Mouse (Mus musculus) lung, embryonic 15.5 days (tissue): ENCODE measurements around the gene Armh2. TPM values are rescaled to one million over a fixed set of nuclear protein-coding genes. Genes with fewer than 3 reads are reported as not detected.
A peak's percentile ranks its signal among the peaks of the same experiment; 100 is the strongest.
"Not testable (repeated sequence)": the region's sequence is repeated elsewhere in the genome, so short reads cannot be mapped to it uniquely, and the experiment has no call there.

Experiments
- ATAC-seq: fragments of 200-750 bp; cut with Nextera tagmentation; 2 replicates; pipeline ENCODE4 v1.8.0; 2017; ENCODE audit warnings: moderate number of reproducible peaks, borderline replicate concordance; ENCODE audit not compliant: low FRiP score, low TSS enrichment; ENCODE audit errors: extremely low read depth
- H3K27ac ChIP-seq: fragments of 300-500 bp; sonication (generic); 2 replicates; pipeline ENCODE4 v1.5.1; 2015; ENCODE audit warnings: moderate library complexity, mild to moderate bottlenecking, inconsistent platforms
- H3K27me3 ChIP-seq: fragments of 300-500 bp; sonication (generic); 2 replicates; pipeline ENCODE4 v1.6.1; 2015; ENCODE audit warnings: inconsistent platforms
- H3K36me3 ChIP-seq: fragments of 300-500 bp; sonication (generic); 2 replicates; pipeline ENCODE4 v1.6.1; 2015; ENCODE audit warnings: inconsistent platforms
- H3K4me1 ChIP-seq: fragments of 300-500 bp; sonication (generic); 2 replicates; pipeline ENCODE4 v1.6.1; 2015; ENCODE audit warnings: inconsistent platforms
- H3K4me2 ChIP-seq: fragments of 300-500 bp; sonication (generic); 2 replicates; pipeline ENCODE4 v1.6.1; 2015; ENCODE audit warnings: inconsistent platforms, mild to moderate bottlenecking, moderate library complexity
- H3K4me3 ChIP-seq: fragments of 300-500 bp; sonication (generic); 2 replicates; pipeline ENCODE4 v1.5.1; 2015; ENCODE audit warnings: mild to moderate bottlenecking, inconsistent platforms
- H3K9ac ChIP-seq: fragments of 300-500 bp; sonication (generic); 2 replicates; pipeline ENCODE4 v1.6.1; 2015; ENCODE audit warnings: inconsistent platforms
- H3K9me3 ChIP-seq: fragments of 300-500 bp; sonication (generic); 2 replicates; pipeline ENCODE4 v1.6.1; 2016; ENCODE audit warnings: inconsistent platforms
- WGBS: fragments of 180-500 bp; shearing (Covaris S2); methylation state at CpG from one replicate; pipeline ENCODE4 v1.1.7; 2015; 5-methylcytosine and 5-hydroxymethylcytosine counted together
- polyA plus RNA-seq: library from polyadenylated mRNA; unstranded; fragments of >200 nt; fragmentation: Nextera tagmentation; extraction: Ambion mirVana; gene quantifications from 2 replicates; pipeline ENCODE4 v1.2.1, GENCODE M21; 2015

Gene Armh2
- polyA plus RNA-seq, 1 experiment from 2014 or later: not detected

DNA sequence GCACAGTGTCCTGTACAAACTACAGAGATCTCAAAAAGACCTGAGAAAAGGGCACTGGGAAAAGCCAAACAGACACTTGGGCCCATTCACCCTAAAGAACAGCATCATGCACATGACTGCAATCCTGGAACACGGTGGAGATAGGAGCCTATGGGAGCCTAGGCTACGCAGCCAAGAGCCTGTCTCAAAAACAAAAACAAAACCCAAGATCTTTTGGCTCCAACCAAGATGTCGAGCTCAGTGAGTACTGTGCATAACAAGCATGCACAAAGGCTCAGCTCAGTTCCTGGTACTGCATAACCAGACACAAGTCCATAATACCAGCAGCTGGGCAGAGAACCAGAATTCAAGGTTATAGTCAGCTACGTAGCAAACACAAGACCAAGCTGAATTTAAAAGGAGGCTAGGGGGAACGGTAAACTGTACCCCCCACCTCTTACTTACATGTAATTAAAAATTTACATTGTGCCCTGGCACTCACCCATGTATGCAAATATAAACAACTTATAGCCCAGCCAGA lies 19.4 kb downstream of the Armh2 start:
- Histone ChIP-seq H3K36me3 (peaks cover 28% of the 10 kb centered on the region), H3K4me3 (peak overlapping the region; percentile 87), H3K27ac (no peak overlapping the region), H3K27me3 (no peaks in the 10 kb centered on the region), H3K4me1 (peaks cover 14% of the 10 kb centered on the region; the same call in 1 of the 2 replicates), H3K9me3 (no peaks in the 10 kb centered on the region), H3K4me2 (peak overlapping the region; percentile 66), H3K9ac (peak overlapping the region; percentile 87)
- 50% methylated on average over 5 of the region's 5 CpGs for WGBS
- ATAC-seq: no peak

DNA sequence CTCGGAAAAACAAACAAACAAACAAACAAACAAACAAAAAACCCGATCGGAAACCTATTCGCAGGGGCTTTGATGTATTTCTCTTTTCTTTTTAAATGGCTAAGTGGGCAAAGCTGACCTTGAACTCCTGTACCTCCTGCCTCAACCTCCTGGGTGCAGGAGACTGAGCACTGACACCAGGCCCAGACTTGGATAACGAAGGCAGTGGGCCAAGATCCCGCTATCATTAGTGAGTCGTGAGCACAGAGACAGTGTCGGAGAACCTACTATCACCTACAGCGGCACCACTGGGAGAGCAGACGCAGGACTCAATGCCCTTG lies 20.0 kb downstream of the Armh2 start:
- H3K4me3 ChIP-seq: peak overlapping the region; percentile 87
- H3K9me3 ChIP-seq: no peaks in the 10 kb centered on the region
- peak overlapping the region; percentile 97 for H3K27ac ChIP-seq
- H3K4me1 ChIP-seq: peaks cover 14% of the 10 kb centered on the region; the same call in 1 of the 2 replicates
- H3K9ac ChIP-seq: peak overlapping the region; percentile 87
- H3K27me3 ChIP-seq: no peaks in the 10 kb centered on the region
- H3K36me3 ChIP-seq: peaks cover 22% of the 10 kb centered on the region
- ATAC-seq: no peak
- WGBS: 2% methylated on average over 10 of the region's 10 CpGs
- peak overlapping the region; percentile 66 for H3K4me2 ChIP-seq

DNA sequence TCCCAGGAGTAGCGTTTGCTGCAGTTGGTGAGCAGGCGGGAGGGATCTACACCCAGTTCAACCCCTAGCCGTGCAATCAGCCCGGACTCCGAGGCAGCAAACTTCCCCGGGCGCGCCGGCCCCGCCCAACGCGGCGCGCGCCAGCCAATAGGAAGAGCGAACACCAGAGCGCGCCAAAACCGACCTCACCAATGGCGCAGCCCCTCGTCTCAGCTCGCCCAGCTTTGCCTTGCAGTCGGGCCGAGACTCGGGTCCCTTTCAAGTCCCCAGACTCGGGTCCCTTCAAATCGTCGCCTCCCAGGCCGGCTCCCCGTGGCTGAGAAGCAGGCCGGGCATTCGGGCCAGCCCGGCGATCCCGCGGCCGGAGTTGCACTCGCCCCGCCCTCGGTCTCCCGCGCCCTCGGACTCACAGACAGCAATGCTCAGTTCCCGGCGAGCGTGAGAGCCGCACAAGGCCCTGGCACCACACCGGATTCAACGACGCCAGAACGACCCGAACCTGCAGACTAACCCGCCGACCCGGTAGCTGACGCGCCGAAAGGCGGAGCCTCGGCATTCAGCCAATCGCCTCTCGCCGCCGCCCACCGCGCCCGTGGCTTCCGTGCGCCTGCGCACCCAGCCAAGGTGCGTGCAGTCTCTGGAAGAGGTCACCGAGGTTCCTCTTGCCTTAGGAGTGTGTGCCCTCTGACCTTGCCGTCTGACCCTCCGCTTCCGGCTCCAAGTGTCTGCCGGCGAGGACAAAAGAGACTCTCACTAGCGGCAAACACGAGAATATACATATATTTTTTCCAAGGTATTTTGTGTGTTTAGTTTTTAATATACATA lies 20.6 kb downstream of the Armh2 start, which contains the start of gene Gmnn:
Gmnn (minus strand) TSS at position 521 of the 825 bp plus-strand sequence.
- Histone ChIP-seq H3K36me3 (peaks cover 16% of the 10 kb centered on the region), H3K9ac (peak within 1 kb of the TSS; percentile 87), H3K9me3 (no peaks in the 10 kb centered on the region), H3K27me3 (no peaks in the 10 kb centered on the region), H3K4me3 (peak within 1 kb of the TSS; percentile 87), H3K4me2 (peak within 1 kb of the TSS; percentile 66), H3K4me1 (peaks cover 14% of the 10 kb centered on the region; the same call in 1 of the 2 replicates), H3K27ac (peak within 1 kb of the TSS; percentile 97)
- ATAC-seq: peak; percentile 99
- under 1% methylated on average over 79 of the region's 79 CpGs for WGBS

DNA sequence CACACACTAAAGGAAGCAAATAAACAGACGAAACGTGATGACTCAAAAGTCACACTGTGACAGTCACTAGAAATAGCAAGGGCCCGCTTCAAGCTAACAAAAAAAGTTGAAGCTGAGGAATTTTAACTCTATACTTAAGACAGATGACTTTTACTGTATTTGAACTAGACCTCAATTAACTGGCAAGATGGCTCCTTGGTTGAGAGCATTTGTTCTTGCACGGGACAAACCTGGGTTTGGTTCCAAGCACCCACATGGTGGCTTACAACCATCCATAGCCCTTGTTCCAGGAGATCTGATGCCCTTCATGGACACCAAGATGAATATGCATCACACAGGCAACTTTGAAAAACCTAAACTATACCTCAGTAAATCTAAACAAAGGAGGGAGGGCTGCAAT lies 21.2 kb downstream of the Armh2 start:
- Histone ChIP-seq H3K4me3 (peak overlapping the region; percentile 87), H3K27me3 (no peaks in the 10 kb centered on the region), H3K36me3 (peaks cover 10% of the 10 kb centered on the region), H3K27ac (peak overlapping the region; percentile 97; the same call in 1 of the 2 replicates), H3K9me3 (no peaks in the 10 kb centered on the region), H3K4me2 (peak overlapping the region; percentile 66), H3K4me1 (peaks cover 14% of the 10 kb centered on the region; the same call in 1 of the 2 replicates), H3K9ac (peak overlapping the region; percentile 87)
- ATAC-seq: no peak
- WGBS: 18% methylated on average over 4 of the region's 4 CpGs

DNA sequence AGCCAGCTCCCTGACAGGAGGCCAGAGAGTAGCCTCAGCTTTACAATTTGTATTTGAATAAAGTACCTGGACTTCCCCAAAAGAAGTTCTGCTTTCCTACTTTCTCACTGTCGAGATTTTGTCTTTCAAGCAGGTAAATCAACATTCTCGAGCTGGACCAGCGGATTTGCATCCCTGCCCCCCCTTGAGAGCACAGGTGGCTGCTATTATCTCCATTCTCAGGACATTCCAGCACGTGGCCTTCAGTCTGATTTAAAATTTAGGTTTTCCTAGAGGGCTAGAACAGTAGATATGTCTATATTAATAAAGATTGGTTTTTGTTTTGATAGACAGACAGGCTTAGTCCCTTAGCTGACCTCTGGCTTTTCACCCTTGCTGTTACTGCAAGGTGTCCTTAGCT lies 26.8 kb downstream of the Armh2 start:
- WGBS: 61% methylated on average over 4 of the region's 4 CpGs
- not testable (repeated sequence) for H3K4me1 ChIP-seq, H3K9me3 ChIP-seq, ATAC-seq, H3K27ac ChIP-seq, H3K36me3 ChIP-seq, H3K4me3 ChIP-seq, H3K27me3 ChIP-seq, H3K4me2 ChIP-seq, H3K9ac ChIP-seq

DNA sequence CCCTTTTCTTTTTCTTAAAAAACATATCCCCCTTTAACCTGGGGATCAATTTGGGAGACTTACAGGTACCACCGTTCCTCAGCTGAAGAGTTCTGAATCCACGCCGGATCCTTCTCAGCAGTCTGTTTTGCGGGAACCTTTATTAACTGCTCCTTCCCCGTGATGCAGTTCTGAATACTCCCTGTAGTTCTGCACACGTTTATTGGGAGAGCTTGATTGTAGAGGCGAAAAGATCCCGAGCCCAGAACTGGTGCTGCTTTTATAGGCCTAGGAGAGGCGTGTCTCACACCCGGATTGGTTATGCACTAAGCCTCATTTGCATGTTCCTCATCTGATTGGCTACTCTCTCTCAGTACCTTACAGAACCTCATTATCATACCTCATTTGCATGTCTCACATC lies 30.4 kb downstream of the Armh2 start:
- 91% methylated on average over 10 of the region's 10 CpGs for WGBS

DNA sequence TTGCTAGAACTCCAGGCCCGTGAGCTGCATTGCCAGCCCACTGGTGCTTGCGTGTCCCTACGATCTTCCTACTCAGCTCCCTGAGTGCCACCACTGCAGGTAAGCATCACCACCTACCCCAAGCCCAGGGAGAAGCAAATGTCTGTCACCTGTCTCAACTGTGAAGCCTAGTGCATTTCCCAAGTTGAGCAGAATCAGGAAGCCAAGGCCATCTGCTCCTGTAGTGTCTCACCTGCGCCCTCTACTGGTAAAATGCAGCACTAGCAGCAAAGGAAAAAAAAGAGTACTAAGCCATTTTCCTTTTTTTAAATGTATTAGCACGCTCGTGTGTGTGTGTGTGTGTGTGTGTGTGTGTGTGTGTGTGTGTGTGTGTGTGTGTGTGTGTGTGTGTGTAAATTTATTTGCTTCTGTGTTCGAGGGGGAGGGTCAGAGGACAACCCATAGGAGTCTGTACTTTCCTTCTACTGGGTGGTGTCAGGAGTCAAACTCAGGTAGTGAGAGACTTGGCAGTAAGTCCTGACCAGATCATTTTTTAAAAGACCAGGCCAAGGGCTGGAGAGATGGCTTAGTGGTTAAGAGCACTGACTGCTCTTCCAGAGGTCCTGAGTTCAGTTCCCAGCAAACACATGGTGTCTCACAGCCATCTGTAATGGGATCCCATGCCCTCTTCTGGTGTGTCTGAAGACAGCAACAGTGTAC lies 35.3 kb downstream of the Armh2 start:
- Histone ChIP-seq H3K4me3 (no peak overlapping the region), H3K27me3 (no peaks in the 10 kb centered on the region), H3K9ac (no peak overlapping the region), H3K36me3 (no peaks in the 10 kb centered on the region), H3K4me2 (no peak overlapping the region), H3K27ac (no peak overlapping the region), H3K9me3 (no peaks in the 10 kb centered on the region), H3K4me1 (no peaks in the 10 kb centered on the region)
- WGBS: 46% methylated on average over 7 of the region's 7 CpGs
- no peak for ATAC-seq

More for the DNA sequence above, 30.4 kb downstream of the Armh2 start:
- not testable (repeated sequence) for H3K27ac ChIP-seq, H3K36me3 ChIP-seq, H3K4me2 ChIP-seq, H3K4me1 ChIP-seq, H3K9me3 ChIP-seq, H3K27me3 ChIP-seq, ATAC-seq, H3K4me3 ChIP-seq, H3K9ac ChIP-seq

DNA sequence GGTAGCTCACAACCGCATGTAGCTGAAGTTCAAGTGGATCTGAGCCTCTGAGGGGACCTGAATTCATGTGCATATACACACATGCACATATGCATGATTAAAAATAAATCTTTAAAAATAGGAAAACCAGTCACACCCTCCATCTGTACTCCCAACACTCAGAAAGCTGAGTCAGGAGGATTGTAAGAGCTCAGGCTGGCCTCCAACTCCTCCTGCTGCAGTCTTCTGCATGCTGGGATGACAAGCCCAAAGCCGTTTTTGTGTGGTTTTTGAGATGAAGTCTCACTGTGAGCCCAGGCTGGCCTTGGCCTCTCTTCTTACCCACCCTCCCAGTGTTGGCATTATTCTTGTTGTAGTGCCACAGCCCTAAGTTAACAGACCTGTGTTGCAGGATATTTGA lies 37.0 kb downstream of the Armh2 start:
- no peak overlapping the region for H3K9ac ChIP-seq
- no peak overlapping the region for H3K4me2 ChIP-seq
- H3K27ac ChIP-seq: no peak overlapping the region
- no peak overlapping the region for H3K4me3 ChIP-seq
- H3K4me1 ChIP-seq: no peaks in the 10 kb centered on the region
- H3K36me3 ChIP-seq: no peaks in the 10 kb centered on the region
- 60% methylated on average over 2 of the region's 2 CpGs for WGBS
- no peak for ATAC-seq
- H3K9me3 ChIP-seq: no peaks in the 10 kb centered on the region
- no peaks in the 10 kb centered on the region for H3K27me3 ChIP-seq

DNA sequence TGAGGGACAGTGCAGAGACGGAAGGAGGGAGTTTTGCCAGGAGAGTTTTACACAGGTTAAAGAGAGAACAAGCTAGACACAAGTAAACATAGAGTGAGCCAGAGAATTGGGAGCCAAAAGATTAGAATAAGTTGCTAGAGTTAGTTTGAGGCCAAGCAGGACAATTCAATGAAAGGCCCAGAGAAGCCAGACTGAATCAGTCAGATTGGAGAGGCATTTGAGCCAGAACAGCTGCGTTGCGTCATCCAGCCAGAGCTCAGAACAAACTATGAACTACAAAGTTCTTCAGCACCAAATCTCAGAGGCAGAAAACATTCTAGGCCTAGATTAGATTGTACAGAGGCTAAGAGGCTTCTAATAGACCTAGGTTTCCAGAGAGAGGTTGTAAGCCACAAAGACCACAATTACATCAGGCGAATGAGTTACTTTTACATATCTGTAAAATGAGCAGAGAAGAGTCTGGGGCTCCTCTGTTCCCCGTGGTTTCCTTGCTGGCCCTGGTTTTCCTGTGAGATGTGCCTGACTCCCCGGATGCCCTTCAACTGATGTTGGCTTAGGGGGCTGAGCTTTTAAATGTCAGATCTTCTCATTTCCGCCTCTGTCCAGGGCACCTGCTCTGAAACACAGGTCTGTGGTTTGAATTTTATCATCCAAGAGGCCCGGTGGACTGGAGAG lies 37.8 kb downstream of the Armh2 start:
- no peak overlapping the region for H3K4me3 ChIP-seq
- no peak overlapping the region for H3K4me2 ChIP-seq
- H3K9me3 ChIP-seq: no peaks in the 10 kb centered on the region
- H3K27me3 ChIP-seq: no peaks in the 10 kb centered on the region
- WGBS: 68% methylated on average over 8 of the region's 8 CpGs
- H3K36me3 ChIP-seq: no peaks in the 10 kb centered on the region
- no peak overlapping the region for H3K27ac ChIP-seq
- H3K4me1 ChIP-seq: no peaks in the 10 kb centered on the region
- H3K9ac ChIP-seq: no peak overlapping the region
- ATAC-seq: no peak

DNA sequence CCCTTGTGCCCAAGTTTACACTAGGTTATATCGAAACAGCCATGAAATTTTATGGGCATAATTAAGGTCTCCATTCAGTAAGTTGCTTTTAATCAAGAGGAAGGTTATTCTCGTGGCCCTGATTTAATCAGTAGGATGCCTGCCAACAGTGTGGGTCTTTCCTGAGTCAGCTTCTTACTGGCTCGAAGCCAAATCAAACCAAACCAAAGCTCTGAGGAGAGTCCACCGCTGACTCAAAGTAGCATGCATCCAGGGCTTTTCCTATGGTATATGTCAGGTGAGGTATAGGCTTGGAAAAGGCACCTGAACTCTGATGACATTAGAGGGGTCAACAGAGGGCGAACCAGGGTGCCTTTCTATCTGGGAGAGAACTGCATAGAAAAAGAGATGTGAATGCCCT lies 40.9 kb downstream of the Armh2 start:
- WGBS: 44% methylated on average over 5 of the region's 5 CpGs
- H3K4me2 ChIP-seq: no peak overlapping the region
- no peaks in the 10 kb centered on the region for H3K9me3 ChIP-seq
- no peak overlapping the region for H3K9ac ChIP-seq
- H3K36me3 ChIP-seq: no peaks in the 10 kb centered on the region
- no peaks in the 10 kb centered on the region for H3K27me3 ChIP-seq
- ATAC-seq: no peak; the same call in 1 of the 2 replicates
- H3K4me1 ChIP-seq: no peaks in the 10 kb centered on the region
- no peak overlapping the region for H3K4me3 ChIP-seq
- H3K27ac ChIP-seq: no peak overlapping the region

DNA sequence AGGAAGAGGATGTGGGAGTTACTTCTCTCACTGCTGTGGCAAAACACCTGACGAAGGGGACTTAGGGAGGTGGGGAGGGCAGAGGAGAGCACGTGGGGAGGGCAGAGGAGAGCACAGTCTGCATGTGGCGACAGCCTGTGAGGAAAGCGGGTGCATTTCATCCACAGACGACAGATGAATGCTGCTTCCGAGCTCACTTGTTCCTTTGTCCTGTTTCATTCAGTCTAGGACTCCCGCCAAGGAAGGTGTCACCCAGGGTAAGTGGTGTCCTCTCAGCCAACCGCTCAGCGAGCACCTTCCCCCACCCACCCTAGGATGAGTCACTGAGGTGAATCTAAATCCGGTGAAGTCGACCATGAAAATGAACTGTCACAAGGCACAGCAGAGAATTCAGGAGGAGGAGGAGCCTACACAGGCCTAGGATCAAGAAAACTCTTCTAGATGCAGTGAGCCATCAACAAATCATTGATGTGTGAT lies 45.0 kb downstream of the Armh2 start:
- Histone ChIP-seq H3K27me3 (no peaks in the 10 kb centered on the region), H3K4me3 (no peak overlapping the region), H3K4me2 (no peak overlapping the region), H3K4me1 (no peaks in the 10 kb centered on the region), H3K27ac (no peak overlapping the region), H3K9ac (no peak overlapping the region), H3K36me3 (no peaks in the 10 kb centered on the region), H3K9me3 (no peaks in the 10 kb centered on the region)
- WGBS: 48% methylated on average over 11 of the region's 11 CpGs
- ATAC-seq: no peak
